Mouse (Mus musculus) midbrain, embryonic 11.5 days (tissue): ENCODE results near the gene Tedc1. TPM values are rescaled to one million over a fixed set of nuclear protein-coding genes. Genes with fewer than 3 reads are reported as not detected.

Experiments
- ATAC-seq: fragments of 200-750 bp; cut with Nextera tagmentation; 2 replicates; pipeline ENCODE4 v1.8.0; 2017; ENCODE audit warnings: moderate TSS enrichment, moderate library complexity; ENCODE audit not compliant: low FRiP score
- DNase-seq: peaks from one replicate; pipeline ENCODE4 v3.0.0; 2015; ENCODE audit warnings: low spot score; ENCODE audit errors: missing footprints
- H3K27ac ChIP-seq: fragments of 300-500 bp; sonication (generic); 2 replicates; pipeline ENCODE4 v1.5.1; 2014; ENCODE audit warnings: low read depth, low read length
- H3K27me3 ChIP-seq: fragments of 300-500 bp; sonication (generic); 2 replicates; pipeline ENCODE4 v1.6.1; 2014; ENCODE audit warnings: mild to moderate bottlenecking, low read length, moderate library complexity, mixed read lengths; ENCODE audit not compliant: control insufficient read depth, insufficient read depth
- H3K36me3 ChIP-seq: fragments of 300-500 bp; sonication (generic); 2 replicates; pipeline ENCODE4 v1.6.1; 2014; ENCODE audit warnings: mild to moderate bottlenecking, low read length, moderate library complexity, mixed read lengths; ENCODE audit not compliant: control insufficient read depth, insufficient read depth
- H3K4me1 ChIP-seq: fragments of 300-500 bp; sonication (generic); 2 replicates; pipeline ENCODE4 v1.6.1; 2014; ENCODE audit warnings: low read length; ENCODE audit not compliant: control insufficient read depth, insufficient read depth
- H3K4me2 ChIP-seq: fragments of 300-500 bp; sonication (generic); 2 replicates; pipeline ENCODE4 v1.6.1; 2014; ENCODE audit warnings: mild to moderate bottlenecking, moderate library complexity
- H3K4me3 ChIP-seq: fragments of 300-500 bp; sonication (generic); 2 replicates; pipeline ENCODE4 v1.5.1; 2014; ENCODE audit warnings: low read depth, low read length
- H3K9ac ChIP-seq: fragments of 300-500 bp; sonication (generic); 2 replicates; pipeline ENCODE4 v1.6.1; 2014; ENCODE audit warnings: low read length
- H3K9me3 ChIP-seq: fragments of 300-500 bp; sonication (generic); 2 replicates; pipeline ENCODE4 v1.6.1; 2016; ENCODE audit warnings: low read length; ENCODE audit not compliant: control insufficient read depth
- WGBS: fragments of 180-500 bp; shearing (Covaris S2); extraction: QIAGEN DNeasy Blood & Tissue Kit; methylation state at CpG from one replicate; pipeline ENCODE4 v1.1.7; 2014; 5-methylcytosine and 5-hydroxymethylcytosine counted together
- polyA plus RNA-seq: library from polyadenylated mRNA; unstranded; fragments of >200 nt; fragmentation: Nextera tagmentation; extraction: Ambion mirVana; gene quantifications from 2 replicates; pipeline ENCODE4 v1.2.1, GENCODE M21; 2014

Gene Tedc1
- polyA plus RNA-seq, 1 experiment from 2014 or later = 31.5 TPM

- Histone ChIP-seq H3K9ac (no peak overlapping the region), H3K36me3 (no peaks in the 10 kb centered on the region), H3K4me2 (no peak overlapping the region), H3K27ac (no peak overlapping the region), H3K4me1 (no peaks in the 10 kb centered on the region), H3K9me3 (no peaks in the 10 kb centered on the region), H3K4me3 (no peak overlapping the region), H3K27me3 (no peaks in the 10 kb centered on the region)
- ATAC-seq (no peak), DNase-seq (peak; percentile 51)
- 87% methylated on average over 25 of the region's 25 CpGs for WGBS
Measured at GRCm38 (mm10) chr12:113214072-113214808, 58.0 kb downstream of the Tedc1 start.

- no peak overlapping the region for H3K4me3 ChIP-seq
- peak; percentile 59 for DNase-seq
- WGBS = 86% methylated on average over 16 of the region's 16 CpGs
Measured at GRCm38 (mm10) chr12:113214972-113215666, 58.9 kb downstream of the Tedc1 start.

More at GRCm38 (mm10) chr12:113214972-113215666, 58.9 kb downstream of the Tedc1 start:
- Histone ChIP-seq H3K27ac (no peak overlapping the region), H3K36me3 (no peaks in the 10 kb centered on the region), H3K9me3 (no peaks in the 10 kb centered on the region), H3K27me3 (no peaks in the 10 kb centered on the region), H3K9ac (no peak overlapping the region), H3K4me2 (no peak overlapping the region), H3K4me1 (no peaks in the 10 kb centered on the region)
- ATAC-seq = no peak

Other genes starting within 250 kb of the Tedc1 start
- gene Jag2, start 226.6 kb upstream of the Tedc1 start, polyA plus RNA-seq = 3.0 and 3.2 TPM in 2 replicates
- 54.0 and 61.7 TPM in 2 replicates for gene Nudt14, start 214.3 kb upstream of the Tedc1 start, polyA plus RNA-seq
- 17.5 and 19.2 TPM in 2 replicates for gene Btbd6, start 179.9 kb upstream of the Tedc1 start, polyA plus RNA-seq
- gene Brf1, start 155.7 kb upstream of the Tedc1 start, polyA plus RNA-seq = 51.9 and 53.0 TPM in 2 replicates
- gene Pacs2, start 141.9 kb upstream of the Tedc1 start, polyA plus RNA-seq = 17.3 and 17.5 TPM in 2 replicates
- not detected in 2 replicates for gene Tex22, start 81.9 kb upstream of the Tedc1 start, polyA plus RNA-seq
- gene Mta1, start 58.1 kb upstream of the Tedc1 start, polyA plus RNA-seq = 19.2 and 21.4 TPM in 2 replicates
- 226 and 247 TPM in 2 replicates for gene Crip2, start 16.2 kb upstream of the Tedc1 start, polyA plus RNA-seq
- 87.1 and 95.7 TPM in 2 replicates for gene Crip1, start 10.1 kb upstream of the Tedc1 start, polyA plus RNA-seq
- 11.5 and 13.1 TPM in 2 replicates for gene Tmem121, start 29.5 kb downstream of the Tedc1 start, polyA plus RNA-seq